Mouse (Mus musculus): ENCODE results near the gene Clybl.

GRCm38 (mm10) chr14:122436850-122437249, 255.3 kb downstream of the Clybl start:
- TF ChIP-seq HCFC1 (IDR thresholded peaks at IDR 0.05; ENCODE audit: low read depth, low read length) (no peak), CHD1 (IDR thresholded peaks at IDR 0.05; ENCODE audit: low read depth, low read length) (no peak), EP300 (IDR thresholded peaks at IDR 0.05; ENCODE audit: low read depth in 1 of 2, low read length in 2 of 2) (no peak), MYC (IDR thresholded peaks at IDR 0.05; ENCODE audit: low read depth, low read length) (no peak), POLR2A (IDR thresholded peaks at IDR 0.05; ENCODE audit: control insufficient read depth in 1 of 2, insufficient read depth in 1 of 2, low read depth in 1 of 2, low read length in 2 of 2, poor library complexity in 1 of 2) (no peak)
